Mouse (Mus musculus) liver, postnatal 0 days (tissue): ENCODE measurements around the gene Cnga4.

Experiments used
- CTCF ChIP-seq: sonication (generic); IDR thresholded peaks from 2 replicates; pipeline ENCODE4 v1.5.1; 2016; ENCODE audit warnings: antibody characterized with exemption, low read depth
- EP300 ChIP-seq: IDR thresholded peaks from 2 replicates; pipeline ENCODE4 v1.6.1; 2016; ENCODE audit warnings: antibody characterized with exemption, low read depth, mild to moderate bottlenecking

- TF ChIP-seq CTCF (no peak), EP300 (no peak)
Observed at GRCm38 (mm10) chr7:105395131-105395820, 9.1 kb upstream of the Cnga4 start.
